Mouse (Mus musculus): ENCODE data around the gene Gramd1b. TPM values are rescaled to one million over a fixed set of nuclear protein-coding genes. Genes with fewer than 3 reads are reported as not detected.

Gramd1b gene
- polyA plus RNA-seq, 1 experiment from 2014 or later: 6.1 TPM

- Histone ChIP-seq H3K4me1 (peaks cover 13% of the 10 kb centered on the region; the same call in 1 of the 2 replicates), H3K27me3 (replicated peaks) (peaks cover 20% of the 10 kb centered on the region), H3K27ac (no peak overlapping the region), H3K4me2 (replicated peaks) (no peak overlapping the region), H3K9ac (no peak overlapping the region), H3K9me3 (no peaks in the 10 kb centered on the region), H3K36me3 (no peaks in the 10 kb centered on the region), H3K4me3 (no peak overlapping the region)
- 69% methylated on average over 5 of the region's 5 CpGs for WGBS
- ATAC-seq (ENCODE audit: low FRiP score, low read depth): no peak
Observed at GRCm38 (mm10) chr9:40452208-40452607, 79.0 kb downstream of the Gramd1b start.

- Histone ChIP-seq H3K27ac (no peak overlapping the region), H3K4me2 (replicated peaks) (no peak overlapping the region), H3K4me1 (peaks cover 7% of the 10 kb centered on the region; the same call in 1 of the 2 replicates), H3K9me3 (no peaks in the 10 kb centered on the region), H3K4me3 (no peak overlapping the region), H3K9ac (no peak overlapping the region), H3K27me3 (replicated peaks) (peaks cover 15% of the 10 kb centered on the region), H3K36me3 (no peaks in the 10 kb centered on the region)
- ATAC-seq (ENCODE audit: low FRiP score, low read depth): no peak
- 80% methylated on average over 5 of the region's 5 CpGs for WGBS
Observed at GRCm38 (mm10) chr9:40450776-40451175, 80.4 kb downstream of the Gramd1b start.

- Histone ChIP-seq H3K9me3 (no peaks in the 10 kb centered on the region), H3K27ac (no peak overlapping the region), H3K4me1 (peaks cover 5% of the 10 kb centered on the region; the same call in 1 of the 2 replicates), H3K9ac (no peak overlapping the region), H3K27me3 (replicated peaks) (peaks cover 15% of the 10 kb centered on the region), H3K4me2 (replicated peaks) (no peak overlapping the region), H3K36me3 (no peaks in the 10 kb centered on the region), H3K4me3 (no peak overlapping the region)
- no peak for ATAC-seq (ENCODE audit: low FRiP score, low read depth)
- WGBS: 81% methylated on average over 7 of the region's 7 CpGs
Observed at GRCm38 (mm10) chr9:40450417-40450714, 80.8 kb downstream of the Gramd1b start.

GRCm38 (mm10) chr9:40449610-40450416, 81.4 kb downstream of the Gramd1b start:
- no peak overlapping the region for H3K4me3 ChIP-seq
- H3K36me3 ChIP-seq: no peaks in the 10 kb centered on the region
- H3K27me3 ChIP-seq (replicated peaks): peaks cover 9% of the 10 kb centered on the region; the same call in 1 of the 2 replicates
- no peaks in the 10 kb centered on the region for H3K9me3 ChIP-seq
- 0 out of 2 replicates have a peak, but pooled peaks cover under 1% of the 10 kb centered on the region for H3K4me1 ChIP-seq
- ATAC-seq (ENCODE audit: low FRiP score, low read depth): no peak
- no peak overlapping the region for H3K27ac ChIP-seq
- H3K9ac ChIP-seq: no peak overlapping the region
- no peak overlapping the region for H3K4me2 ChIP-seq (replicated peaks)
- 79% methylated on average over 10 of the region's 10 CpGs for WGBS

- WGBS: 91% methylated on average over 2 of the region's 2 CpGs
- no peaks in the 10 kb centered on the region for H3K9me3 ChIP-seq
- no peak overlapping the region for H3K4me3 ChIP-seq
- H3K4me2 ChIP-seq (replicated peaks): no peak overlapping the region
- H3K9ac ChIP-seq: no peak overlapping the region
- H3K27me3 ChIP-seq (replicated peaks): no peaks in the 10 kb centered on the region
- no peak for ATAC-seq (ENCODE audit: low FRiP score, low read depth)
- no peak overlapping the region for H3K27ac ChIP-seq
- H3K4me1 ChIP-seq: no peaks in the 10 kb centered on the region
- no peaks in the 10 kb centered on the region for H3K36me3 ChIP-seq
Observed at GRCm38 (mm10) chr9:40448646-40449243, 82.4 kb downstream of the Gramd1b start.

GRCm38 (mm10) chr9:40447265-40447664, 83.9 kb downstream of the Gramd1b start:
- no peak overlapping the region for H3K27ac ChIP-seq
- no peak overlapping the region for H3K4me3 ChIP-seq
- 78% methylated on average over 4 of the region's 4 CpGs for WGBS
- H3K4me2 ChIP-seq (replicated peaks): no peak overlapping the region
- no peaks in the 10 kb centered on the region for H3K36me3 ChIP-seq
- H3K9ac ChIP-seq: no peak overlapping the region
- no peak for ATAC-seq (ENCODE audit: low FRiP score, low read depth)
- H3K27me3 ChIP-seq (replicated peaks): no peaks in the 10 kb centered on the region
- H3K4me1 ChIP-seq: no peaks in the 10 kb centered on the region
- H3K9me3 ChIP-seq: no peaks in the 10 kb centered on the region

GRCm38 (mm10) chr9:40444961-40445360, 86.2 kb downstream of the Gramd1b start:
- Histone ChIP-seq H3K9ac (no peak overlapping the region), H3K4me1 (no peaks in the 10 kb centered on the region), H3K36me3 (no peaks in the 10 kb centered on the region), H3K4me3 (no peak overlapping the region), H3K9me3 (no peaks in the 10 kb centered on the region), H3K27ac (no peak overlapping the region), H3K27me3 (replicated peaks) (no peaks in the 10 kb centered on the region), H3K4me2 (replicated peaks) (no peak overlapping the region)
- WGBS: 95% methylated on average over 6 of the region's 6 CpGs
- no peak for ATAC-seq (ENCODE audit: low FRiP score, low read depth)

- Histone ChIP-seq H3K27ac (no peak overlapping the region), H3K4me3 (no peak overlapping the region), H3K4me2 (replicated peaks) (no peak overlapping the region), H3K9me3 (no peaks in the 10 kb centered on the region), H3K36me3 (no peaks in the 10 kb centered on the region), H3K27me3 (replicated peaks) (no peaks in the 10 kb centered on the region), H3K4me1 (no peaks in the 10 kb centered on the region), H3K9ac (no peak overlapping the region)
- no peak for ATAC-seq (ENCODE audit: low FRiP score, low read depth)
- 40% methylated on average over 5 of the region's 5 CpGs for WGBS
Observed at GRCm38 (mm10) chr9:40442784-40443183, 88.4 kb downstream of the Gramd1b start.

GRCm38 (mm10) chr9:40439973-40440687, 91.1 kb downstream of the Gramd1b start:
- no peak overlapping the region for H3K4me3 ChIP-seq
- ATAC-seq (ENCODE audit: low FRiP score, low read depth): no peak
- H3K9me3 ChIP-seq: no peaks in the 10 kb centered on the region
- WGBS: 85% methylated on average over 8 of the region's 8 CpGs
- H3K4me2 ChIP-seq (replicated peaks): no peak overlapping the region
- no peaks in the 10 kb centered on the region for H3K27me3 ChIP-seq (replicated peaks)
- H3K9ac ChIP-seq: no peak overlapping the region
- no peaks in the 10 kb centered on the region for H3K4me1 ChIP-seq
- no peaks in the 10 kb centered on the region for H3K36me3 ChIP-seq
- H3K27ac ChIP-seq: no peak overlapping the region

GRCm38 (mm10) chr9:40438731-40439526, 92.3 kb downstream of the Gramd1b start:
- Histone ChIP-seq H3K27me3 (replicated peaks) (no peaks in the 10 kb centered on the region), H3K4me1 (no peaks in the 10 kb centered on the region), H3K4me2 (replicated peaks) (no peak overlapping the region), H3K9me3 (no peaks in the 10 kb centered on the region), H3K9ac (no peak overlapping the region), H3K4me3 (no peak overlapping the region), H3K36me3 (no peaks in the 10 kb centered on the region), H3K27ac (no peak overlapping the region)
- no peak for ATAC-seq (ENCODE audit: low FRiP score, low read depth)
- WGBS: 50% methylated on average over 12 of the region's 12 CpGs

- no peaks in the 10 kb centered on the region for H3K36me3 ChIP-seq
- ATAC-seq (ENCODE audit: low FRiP score, low read depth): no peak
- 87% methylated on average over 7 of the region's 7 CpGs for WGBS
- no peaks in the 10 kb centered on the region for H3K9me3 ChIP-seq
- H3K9ac ChIP-seq: no peak overlapping the region
- no peak overlapping the region for H3K4me2 ChIP-seq (replicated peaks)
- H3K4me3 ChIP-seq: no peak overlapping the region
- no peaks in the 10 kb centered on the region for H3K27me3 ChIP-seq (replicated peaks)
- H3K4me1 ChIP-seq: no peaks in the 10 kb centered on the region
- H3K27ac ChIP-seq: no peak overlapping the region
Observed at GRCm38 (mm10) chr9:40437891-40438290, 93.3 kb downstream of the Gramd1b start.

GRCm38 (mm10) chr9:40433286-40433685, 97.9 kb downstream of the Gramd1b start:
- Histone ChIP-seq H3K9me3 (no peaks in the 10 kb centered on the region), H3K27ac (no peak overlapping the region), H3K4me1 (no peaks in the 10 kb centered on the region), H3K36me3 (no peaks in the 10 kb centered on the region), H3K4me2 (replicated peaks) (no peak overlapping the region), H3K4me3 (no peak overlapping the region), H3K27me3 (replicated peaks) (no peaks in the 10 kb centered on the region), H3K9ac (no peak overlapping the region)
- ATAC-seq (ENCODE audit: low FRiP score, low read depth): no peak
- 87% methylated on average over 5 of the region's 5 CpGs for WGBS
